Mouse (Mus musculus): ENCODE measurements at regions not wholly inside any gene's neighbourhood (a gene's known extent, or its start where the extent isn't known, plus 50 kb on each side); places are given as distances from the start of the nearest gene placed in this dataset.

DNA sequence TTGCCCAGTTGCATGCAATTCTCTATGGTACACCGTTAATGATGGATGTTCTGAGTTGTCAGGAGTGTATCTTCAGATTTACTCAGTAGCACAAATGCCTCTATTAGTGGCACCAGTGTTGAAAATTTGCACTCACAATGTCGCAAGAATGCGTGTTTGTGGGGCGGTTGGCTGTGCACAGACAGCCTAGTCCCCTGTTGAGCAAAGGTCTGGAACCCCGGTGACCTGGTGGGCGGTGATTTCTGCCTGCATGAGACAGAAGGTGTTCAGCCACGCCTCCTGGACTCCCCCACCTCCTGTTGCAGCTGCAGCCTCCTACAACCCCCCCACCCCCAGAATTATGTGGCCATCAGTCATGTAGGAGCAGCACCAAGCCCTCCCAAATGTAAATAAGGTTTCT lies 338.9 kb upstream of the Spred2 start:
- no peak for DNase-seq (ENCODE audit: low read depth)

DNA sequence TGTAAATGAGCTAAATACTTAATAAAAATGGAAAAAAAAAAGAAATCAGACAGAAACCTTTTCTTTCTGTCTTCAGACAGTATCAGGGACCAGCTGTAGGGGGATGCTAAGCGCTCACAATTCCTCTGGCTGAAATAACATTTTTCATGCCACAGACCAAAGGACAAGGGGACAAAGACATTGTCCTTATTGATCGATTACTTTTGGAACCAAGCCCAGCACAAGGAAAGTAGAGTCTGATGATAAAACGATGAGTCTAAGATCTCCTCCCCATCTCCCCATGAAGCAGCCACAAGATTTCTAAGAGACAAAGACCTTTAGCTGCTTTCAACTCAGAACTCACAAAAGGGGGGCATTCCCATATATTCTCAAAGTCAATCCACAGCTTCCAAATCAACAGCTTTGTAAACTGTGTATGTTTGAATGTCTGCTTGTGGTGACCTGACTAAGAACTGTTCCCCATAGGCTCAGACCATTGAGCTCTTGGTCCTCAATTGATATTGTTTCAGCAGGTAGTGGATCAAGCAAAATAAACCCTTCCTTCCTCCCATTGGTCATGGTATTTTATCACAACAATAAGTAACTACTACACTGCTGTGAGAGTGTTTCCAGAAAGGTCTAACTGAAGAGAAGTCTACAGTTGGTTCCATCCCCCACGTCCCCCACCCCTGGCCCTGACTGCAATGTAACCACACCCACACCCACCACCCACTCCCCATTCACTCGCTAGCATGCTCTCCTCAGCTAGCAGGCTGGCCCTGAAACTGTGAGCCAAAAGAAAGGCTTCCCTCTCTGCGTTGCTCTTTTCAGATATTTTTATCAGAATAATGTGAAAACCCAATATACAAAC lies 331.4 kb upstream of the Spred2 start:
- no peak for DNase-seq (ENCODE audit: low read depth)

- no peak for DNase-seq (ENCODE audit: low read depth)
Observed at GRCm38 (mm10) chr11:19595107-19595506, 329.1 kb upstream of the Spred2 start.

DNA sequence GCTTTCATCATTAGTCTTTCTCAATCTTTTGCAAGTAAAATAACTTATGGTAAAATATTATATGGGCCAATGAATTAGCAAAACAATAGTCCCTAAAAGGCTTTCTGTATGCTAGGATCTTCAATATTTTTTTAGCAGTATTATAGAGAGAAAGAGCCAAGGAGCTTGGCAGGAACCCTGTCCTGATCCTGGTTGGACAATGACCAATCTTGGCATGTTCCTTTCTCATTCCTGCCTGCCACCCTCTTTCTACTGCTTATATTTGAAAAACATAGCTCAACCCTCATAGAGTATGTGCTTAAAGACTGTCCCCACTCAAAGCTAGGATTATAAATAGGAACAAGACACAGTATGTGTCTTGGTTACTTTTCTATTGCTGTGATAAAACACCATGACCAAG lies 327.8 kb upstream of the Spred2 start:
- no peak for DNase-seq (ENCODE audit: low read depth)

DNA sequence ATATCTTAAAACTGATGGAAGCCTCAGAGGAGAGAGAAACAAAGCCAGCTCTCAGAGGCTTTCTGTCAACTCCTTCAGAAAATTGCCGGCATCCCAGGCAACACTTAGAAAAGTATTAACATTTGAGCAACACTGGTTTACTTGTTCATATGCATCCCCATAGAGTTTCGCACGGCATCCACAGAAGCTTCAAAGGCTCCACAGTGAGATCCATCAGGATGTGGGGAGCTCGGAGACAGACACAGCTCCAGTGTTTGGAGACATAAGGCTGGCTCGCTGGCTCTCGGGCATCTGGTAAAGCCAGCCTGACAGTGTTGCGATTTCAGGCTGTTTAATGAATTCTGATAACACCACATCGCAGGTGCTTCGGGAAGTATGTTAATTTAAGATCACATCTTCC lies 324.7 kb upstream of the Spred2 start:
- DNase-seq (ENCODE audit: low read depth), result no peak

DNA sequence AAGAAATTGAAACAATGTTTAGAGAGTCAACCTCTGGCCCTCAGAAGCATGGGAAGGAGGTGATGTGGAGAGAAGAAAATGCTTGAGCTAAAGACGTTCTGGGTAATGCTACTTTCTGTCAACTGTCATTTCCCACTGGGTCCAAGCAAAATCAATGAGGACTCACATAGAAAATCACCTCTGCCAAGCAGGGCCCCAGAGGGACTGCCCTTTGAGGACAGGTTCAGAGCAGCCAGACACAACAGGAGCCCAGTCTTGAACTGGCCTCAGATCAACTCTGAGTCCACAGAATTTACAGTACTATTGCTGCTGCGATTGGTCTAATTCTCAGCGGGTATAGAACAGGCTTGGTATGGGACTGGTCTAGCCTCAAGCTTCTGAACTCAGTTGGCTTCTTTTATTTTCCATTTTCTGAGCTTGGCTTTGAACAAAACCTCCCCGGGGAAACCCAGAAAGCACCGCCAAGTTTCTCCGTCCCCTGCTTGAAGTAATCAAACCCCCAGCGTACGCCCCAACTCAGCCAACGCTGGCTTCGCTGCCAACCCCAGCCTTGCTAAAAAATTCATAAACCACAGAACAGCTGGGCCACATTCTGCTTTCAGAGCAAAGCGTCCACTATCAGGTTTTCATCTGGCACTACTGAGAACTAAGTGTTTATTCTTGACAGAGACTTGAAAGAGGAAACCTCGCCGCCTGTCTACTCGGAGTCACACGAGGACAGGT lies 322.8 kb upstream of the Spred2 start:
- DNase-seq (ENCODE audit: low read depth), result peak; percentile 78

DNA sequence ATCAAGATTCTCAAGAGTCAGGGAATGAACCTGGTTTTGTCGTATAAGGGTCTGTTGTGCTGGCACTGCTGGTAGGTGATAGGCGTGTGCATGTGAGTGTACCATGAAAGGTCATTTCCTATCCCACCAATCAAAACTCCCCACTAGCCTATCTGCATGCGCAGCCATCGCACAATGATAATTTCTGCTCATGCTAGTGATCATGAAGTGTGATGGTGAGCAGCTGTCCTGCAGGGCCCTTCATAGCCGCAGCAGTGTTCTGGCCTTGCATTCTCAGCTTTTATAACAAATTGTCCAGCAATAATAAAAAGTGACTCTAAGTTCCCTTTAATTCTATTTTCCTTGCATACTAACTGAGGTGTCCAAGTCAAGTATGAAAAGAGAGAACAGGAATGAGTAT lies 321.7 kb upstream of the Spred2 start:
- DNase-seq (ENCODE audit: low read depth), result no peak

- DNase-seq (ENCODE audit: low read depth), result no peak
Observed at GRCm38 (mm10) chr11:19605602-19606001, 318.6 kb upstream of the Spred2 start.

GRCm38 (mm10) chr11:19606943-19607342 lies 317.2 kb upstream of the Spred2 start:
- DNase-seq (ENCODE audit: low read depth), result no peak

DNA sequence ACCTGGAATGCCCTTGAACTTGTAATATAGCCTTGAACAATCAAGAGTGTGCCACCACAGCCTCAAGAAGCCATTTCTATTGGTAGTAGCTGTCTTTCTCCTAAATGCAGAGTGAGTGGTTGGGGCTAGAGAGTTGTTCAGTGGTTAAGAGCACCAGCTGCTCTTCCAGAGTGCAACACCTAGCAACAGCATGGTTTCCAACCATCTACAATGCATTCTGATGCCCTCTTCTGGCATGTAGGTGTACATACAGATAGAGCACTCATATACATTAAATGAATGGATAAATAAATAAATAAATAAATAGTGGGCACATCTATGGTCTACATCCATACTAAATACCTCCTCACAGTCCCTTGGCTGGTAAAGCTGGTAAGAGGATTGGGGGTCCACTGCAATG lies 316.2 kb upstream of the Spred2 start:
- DNase-seq (ENCODE audit: low read depth), result no peak

DNA sequence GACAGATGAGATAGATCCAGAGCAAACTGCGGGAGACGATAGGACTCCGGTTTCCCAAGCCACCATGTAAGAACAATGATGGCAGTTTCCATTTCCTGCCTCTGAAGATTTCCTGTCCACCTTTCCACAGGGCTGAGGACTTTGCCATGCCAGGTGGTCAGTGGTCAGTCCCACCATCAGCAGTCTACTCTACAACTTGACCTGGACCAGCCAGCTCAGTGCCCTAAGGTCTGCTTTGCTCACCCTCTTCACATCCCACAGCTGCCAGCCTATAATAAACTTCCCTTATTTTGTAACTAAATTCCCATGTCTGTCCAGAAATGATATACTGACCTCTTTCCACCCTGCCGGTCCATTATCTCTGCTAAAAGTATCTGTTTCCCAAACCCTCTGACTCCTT lies 315.7 kb upstream of the Spred2 start:
- DNase-seq (ENCODE audit: low read depth), result no peak

GRCm38 (mm10) chr11:19610559-19610958 lies 313.6 kb upstream of the Spred2 start:
- DNase-seq (ENCODE audit: low read depth), result no peak

GRCm38 (mm10) chr11:19611217-19611616 lies 313.0 kb upstream of the Spred2 start:
- DNase-seq (ENCODE audit: low read depth), result no peak

DNA sequence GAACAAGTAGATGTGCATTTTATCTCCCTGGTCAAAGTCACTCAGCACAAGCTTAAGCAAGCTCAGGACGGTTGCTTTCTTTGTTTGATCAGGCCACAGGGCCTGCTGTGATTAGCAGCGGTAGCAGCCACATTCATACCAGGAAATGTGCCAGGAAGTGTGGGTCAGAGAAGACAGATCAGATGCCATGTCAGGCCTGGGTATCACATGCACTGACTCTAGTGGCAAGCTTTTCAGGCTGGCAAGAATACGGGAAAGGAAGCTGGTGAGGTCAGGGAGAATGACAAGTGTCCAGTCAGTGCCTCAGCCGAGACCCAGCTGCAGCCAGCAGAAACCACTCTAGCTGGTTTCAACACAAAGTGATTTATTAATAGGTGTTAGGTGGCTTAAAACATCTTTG lies 307.7 kb upstream of the Spred2 start:
- DNase-seq (ENCODE audit: low read depth), result no peak

DNA sequence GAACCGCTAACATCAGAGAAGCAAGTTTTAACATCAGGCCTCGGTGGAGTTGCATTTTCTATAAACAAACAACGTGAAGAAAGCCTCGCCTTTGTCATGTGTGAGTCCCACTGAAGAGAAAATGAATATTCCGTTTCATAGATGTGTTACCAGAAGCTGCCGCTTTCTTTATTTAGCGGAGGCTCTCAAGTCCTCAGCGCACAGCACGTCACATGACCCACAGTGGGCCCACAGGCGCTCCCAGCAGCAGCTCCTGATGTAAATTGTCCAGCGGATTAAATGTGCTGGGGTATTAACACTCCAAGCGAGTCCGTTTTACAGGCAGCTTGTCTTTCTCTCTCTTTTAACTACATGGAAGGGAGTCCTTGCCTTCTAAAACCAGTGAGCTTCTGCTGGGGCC lies 304.7 kb upstream of the Spred2 start:
- no peak for DNase-seq (ENCODE audit: low read depth)

DNA sequence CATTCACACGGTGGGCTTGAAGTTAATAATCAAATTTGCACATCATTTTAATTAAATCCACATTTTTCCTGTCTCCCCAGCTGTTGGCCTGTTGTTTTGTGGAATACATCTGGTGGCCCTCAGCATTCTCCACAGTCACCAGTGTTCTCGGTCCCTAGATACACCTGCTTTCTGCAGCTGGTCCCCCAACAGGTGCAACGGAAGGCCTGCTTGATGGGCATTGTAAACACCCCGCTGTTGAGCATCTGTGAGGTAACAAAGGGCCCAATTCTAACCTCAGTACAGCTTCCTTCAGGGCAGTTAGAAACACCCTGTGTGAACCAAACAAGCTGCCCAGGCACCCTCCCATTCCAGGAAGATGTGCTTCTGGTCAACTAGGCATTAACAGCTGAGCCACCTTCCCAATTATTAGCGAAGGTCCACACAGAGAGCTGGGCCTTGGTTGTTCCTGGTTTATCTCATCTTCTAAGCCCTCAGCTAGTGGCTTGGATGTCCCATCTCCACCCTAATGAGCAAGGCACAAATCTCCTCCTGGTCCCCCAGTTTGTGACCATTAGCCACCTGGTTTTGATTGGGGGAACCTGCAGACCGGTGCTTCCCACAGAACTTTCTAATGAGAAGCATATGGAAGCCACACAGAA lies 293.0 kb upstream of the Spred2 start:
- DNase-seq (ENCODE audit: low read depth), result no peak

GRCm38 (mm10) chr11:19632477-19632876 lies 291.7 kb upstream of the Spred2 start:
- DNase-seq (ENCODE audit: low read depth), result no peak

- DNase-seq (ENCODE audit: low read depth), result no peak
Observed at GRCm38 (mm10) chr11:19633621-19634020, 290.6 kb upstream of the Spred2 start.

DNA sequence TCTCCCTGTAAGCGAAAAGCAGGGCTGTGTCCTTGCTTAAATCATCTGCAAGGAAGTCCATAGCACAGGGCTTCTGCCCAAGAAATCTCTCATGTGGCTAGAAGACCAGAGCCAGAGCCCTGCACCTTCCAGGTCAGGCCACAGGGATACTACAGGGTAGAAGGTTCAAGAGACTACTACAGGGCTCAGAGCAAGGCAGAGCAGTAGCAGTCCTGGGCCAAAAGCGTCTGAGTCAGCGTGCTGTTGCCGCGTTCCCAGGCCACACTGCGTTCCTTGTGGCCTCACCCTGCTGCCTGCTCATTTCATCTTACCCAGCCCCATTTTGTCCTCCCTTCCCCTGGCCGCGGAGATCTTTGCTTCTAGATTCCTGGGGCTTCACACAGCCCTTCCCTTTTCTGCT lies 283.0 kb upstream of the Spred2 start:
- peak; percentile 89 for DNase-seq (ENCODE audit: low read depth)

- DNase-seq (ENCODE audit: low read depth), result no peak
Observed at GRCm38 (mm10) chr11:19644116-19644795, 279.9 kb upstream of the Spred2 start.

DNA sequence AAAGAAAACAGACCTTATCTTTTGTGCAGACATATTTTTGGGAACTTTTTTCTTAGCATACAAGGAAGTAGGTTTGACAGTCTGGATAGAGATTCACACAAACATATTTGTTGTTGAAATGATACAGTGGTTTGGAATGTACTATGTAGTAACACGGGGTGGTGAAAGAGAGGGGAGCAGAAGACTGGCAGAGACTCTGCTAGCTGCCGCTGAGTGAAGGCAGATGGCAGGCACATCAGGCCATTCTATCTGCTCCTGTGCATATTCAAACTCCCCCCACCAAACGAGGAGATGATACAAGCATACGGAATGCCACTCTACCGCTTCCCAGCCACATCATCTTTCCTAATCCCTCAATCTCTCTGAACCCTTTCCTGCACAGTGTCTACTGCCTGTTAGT lies 279.1 kb upstream of the Spred2 start:
- DNase-seq (ENCODE audit: low read depth), result no peak

DNA sequence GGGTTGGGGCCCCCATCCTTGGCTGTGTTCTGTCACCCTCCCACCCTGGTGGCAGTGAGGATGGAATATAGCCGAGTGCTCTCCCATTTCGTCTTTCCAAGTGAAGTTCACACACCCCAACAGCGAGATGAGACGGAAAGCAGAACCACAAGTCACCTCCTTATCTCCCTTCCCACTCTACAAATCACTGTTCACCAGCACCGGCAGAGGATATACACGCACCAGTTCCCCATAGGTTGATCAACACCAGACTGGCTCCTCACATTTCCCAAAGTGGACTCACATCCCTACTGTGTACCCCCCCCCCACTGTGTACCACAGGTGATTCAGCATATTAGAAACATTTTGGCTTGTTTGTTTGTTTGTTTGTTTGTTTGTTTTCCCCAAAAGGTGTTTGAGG lies 272.7 kb upstream of the Spred2 start:
- no peak for DNase-seq (ENCODE audit: low read depth)

DNA sequence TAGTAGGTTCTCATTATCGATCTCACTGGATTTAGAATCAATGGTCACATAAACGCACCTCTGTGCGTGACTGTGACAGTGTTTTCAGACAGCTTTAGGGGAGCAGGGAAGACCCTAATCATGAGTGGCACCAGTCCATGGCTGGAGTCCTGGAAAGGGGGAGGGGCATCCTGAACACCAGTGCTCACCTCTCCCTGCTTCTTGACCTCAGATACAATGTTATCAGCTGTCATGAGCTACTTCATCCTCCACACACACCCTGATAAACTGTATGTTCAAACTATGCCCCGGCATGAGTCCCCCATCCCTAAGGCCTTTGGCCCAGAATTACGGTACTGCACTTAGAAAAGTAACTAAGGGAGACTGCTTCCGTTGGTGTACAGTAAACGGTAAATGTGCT lies 272.2 kb upstream of the Spred2 start:
- DNase-seq (ENCODE audit: low read depth), result no peak
